Mouse (Mus musculus): Measurements from ENCODE around the gene Dennd6b. TPM values are rescaled to one million over a fixed set of nuclear protein-coding genes. Genes with fewer than 3 reads are reported as not detected.

The Dennd6b gene
- polyA plus RNA-seq, 1 experiment, result 11.2 TPM

DNA sequence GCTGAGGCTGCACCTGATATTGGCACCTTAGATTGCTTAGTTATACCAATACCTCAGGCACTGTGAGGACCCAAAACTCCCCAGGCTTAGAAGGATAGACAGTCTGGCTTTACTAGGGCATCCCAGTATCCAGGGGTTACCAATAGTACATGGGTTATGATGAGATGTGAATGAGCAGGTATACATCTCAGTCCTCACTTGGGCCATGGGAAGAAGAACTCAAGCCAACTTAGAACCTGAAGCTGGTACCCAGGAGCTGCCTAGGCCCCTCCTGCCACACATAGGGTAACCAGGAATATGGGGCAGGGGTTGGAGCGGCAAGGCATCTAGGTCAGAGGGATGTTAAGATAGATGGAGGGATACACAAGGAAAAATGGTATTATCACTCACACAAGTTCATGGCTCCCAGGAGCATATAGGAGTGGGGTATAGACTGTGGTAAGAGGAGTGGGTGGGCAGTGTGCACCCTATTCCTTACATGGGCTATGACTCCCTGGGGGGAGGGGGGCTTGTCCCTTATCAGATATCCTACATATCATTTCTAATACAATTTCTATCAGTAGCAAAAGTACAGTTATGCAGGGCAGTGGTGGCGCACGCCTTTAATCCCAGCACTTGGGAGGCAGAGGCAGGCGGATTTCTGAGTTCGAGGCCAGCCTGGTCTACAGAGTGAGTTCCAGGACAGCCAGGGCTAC is 59.7 kb downstream of the Dennd6b start:
- no peak overlapping the region for H3K27ac ChIP-seq (ENCODE audit: insufficient read depth, low read depth, low read length)
- no peaks in the 10 kb centered on the region for H3K36me3 ChIP-seq (ENCODE audit: control insufficient read depth, insufficient read depth, low read length)
- no peak overlapping the region for H3K4me3 ChIP-seq (ENCODE audit: insufficient read depth, low read depth, low read length)
- 91% methylated on average over 5 of the region's 5 CpGs for WGBS
- H3K4me1 ChIP-seq (ENCODE audit: control insufficient read depth, insufficient read depth, low read length), result no peaks in the 10 kb centered on the region
- TF ChIP-seq CTCF (conservative IDR thresholded peaks at IDR 0.05; ENCODE audit: insufficient read depth, insufficient read length, low read depth, low read length), result no peak
- no peak for TF ChIP-seq POLR2A (IDR thresholded peaks at IDR 0.05; ENCODE audit: low read depth, low read length)
- DNase-seq, result no peak
- no peaks in the 10 kb centered on the region for H3K27me3 ChIP-seq (replicated peaks; ENCODE audit: control insufficient read depth, insufficient read depth, low read length)

Other genes with a start within 250 kb of the Dennd6b start
- 0.03 TPM in 2 replicates for gene Ttll8, start 242.1 kb downstream of the Dennd6b start, polyA plus RNA-seq (2012; rRNA removed)
- gene Mlc1, start 217.5 kb downstream of the Dennd6b start, polyA plus RNA-seq (2012; rRNA removed), result not detected in 2 replicates
- 0.06 TPM in 1 of 2 replicates, not detected in the other for gene Mov10l1, start 213.6 kb downstream of the Dennd6b start, polyA plus RNA-seq (2012; rRNA removed)
- 0.08 and 0.19 TPM in 2 replicates for gene Panx2, start 136.8 kb downstream of the Dennd6b start, polyA plus RNA-seq (2012; rRNA removed)
- 47.2 and 51.0 TPM in 2 replicates for gene Trabd, start 121.4 kb downstream of the Dennd6b start, polyA plus RNA-seq (2012; rRNA removed)
- 55.9 and 68.7 TPM in 2 replicates for gene Selenoo, start 107.4 kb downstream of the Dennd6b start, polyA plus RNA-seq (2012; rRNA removed)
- gene Tubgcp6, start 73.4 kb downstream of the Dennd6b start, polyA plus RNA-seq (2012; rRNA removed), result 17.2 and 24.4 TPM in 2 replicates
- gene Hdac10, start 67.8 kb downstream of the Dennd6b start, polyA plus RNA-seq (2012; rRNA removed), result 26.5 and 27.7 TPM in 2 replicates
- gene Mapk12, start 55.8 kb downstream of the Dennd6b start, polyA plus RNA-seq (2012; rRNA removed), result 12.7 and 13.9 TPM in 2 replicates
- gene Mapk11, start 46.9 kb downstream of the Dennd6b start, polyA plus RNA-seq (2012; rRNA removed), result 6.0 and 7.9 TPM in 2 replicates
- gene Plxnb2, start 15.7 kb downstream of the Dennd6b start, polyA plus RNA-seq (2012; rRNA removed), result 288 and 297 TPM in 2 replicates
- 85.0 and 148 TPM in 2 replicates for gene Ppp6r2, start 15.1 kb upstream of the Dennd6b start, polyA plus RNA-seq (2012; rRNA removed)
- 174 and 184 TPM in 2 replicates for gene Sbf1, start 118.8 kb upstream of the Dennd6b start, polyA plus RNA-seq (2012; rRNA removed)
- 12.1 and 13.4 TPM in 2 replicates for gene Adm2, start 126.2 kb upstream of the Dennd6b start, polyA plus RNA-seq (2012; rRNA removed)
- gene Miox, start 137.9 kb upstream of the Dennd6b start, polyA plus RNA-seq (2012; rRNA removed), result 7,787 and 8,230 TPM in 2 replicates
- gene Lmf2, start 159.2 kb upstream of the Dennd6b start, polyA plus RNA-seq (2012; rRNA removed), result 40.2 and 43.7 TPM in 2 replicates
- 111 and 124 TPM in 2 replicates for gene Ncaph2, start 159.2 kb upstream of the Dennd6b start, polyA plus RNA-seq (2012; rRNA removed)
- 59.5 and 65.3 TPM in 2 replicates for gene Sco2, start 177.3 kb upstream of the Dennd6b start, polyA plus RNA-seq (2012; rRNA removed)
- gene Tymp, start 180.5 kb upstream of the Dennd6b start, polyA plus RNA-seq (2012; rRNA removed), result 1.8 and 3.1 TPM in 2 replicates
- 1.6 and 2.2 TPM in 2 replicates for gene Odf3b, start 182.8 kb upstream of the Dennd6b start, polyA plus RNA-seq (2012; rRNA removed)
- gene Klhdc7b, start 188.4 kb upstream of the Dennd6b start, polyA plus RNA-seq (2012; rRNA removed), result not detected in 2 replicates
- not detected in 2 replicates for gene Syce3, start 214.0 kb upstream of the Dennd6b start, polyA plus RNA-seq (2012; rRNA removed)
- gene Cpt1b, start 229.4 kb upstream of the Dennd6b start, polyA plus RNA-seq (2012; rRNA removed), result 55.3 and 64.1 TPM in 2 replicates
- gene C730034F03Rik, start 233.1 kb upstream of the Dennd6b start, polyA plus RNA-seq (2012; rRNA removed), result 0.76 and 0.99 TPM in 2 replicates
- gene Gm44502, start 233.2 kb upstream of the Dennd6b start, polyA plus RNA-seq (2012; rRNA removed), result 1.1 and 1.5 TPM in 2 replicates
- 58.2 and 62.6 TPM in 2 replicates for gene Chkb, start 233.4 kb upstream of the Dennd6b start, polyA plus RNA-seq (2012; rRNA removed)

All from kidney, adult 2 months (tissue).